Mouse (Mus musculus): Measurements from ENCODE around the gene Amot. TPM values are rescaled to one million over a fixed set of nuclear protein-coding genes. Genes with fewer than 3 reads are reported as not detected.

The Amot gene
- polyA plus RNA-seq, 1 experiment = 1.6 TPM

DNA sequence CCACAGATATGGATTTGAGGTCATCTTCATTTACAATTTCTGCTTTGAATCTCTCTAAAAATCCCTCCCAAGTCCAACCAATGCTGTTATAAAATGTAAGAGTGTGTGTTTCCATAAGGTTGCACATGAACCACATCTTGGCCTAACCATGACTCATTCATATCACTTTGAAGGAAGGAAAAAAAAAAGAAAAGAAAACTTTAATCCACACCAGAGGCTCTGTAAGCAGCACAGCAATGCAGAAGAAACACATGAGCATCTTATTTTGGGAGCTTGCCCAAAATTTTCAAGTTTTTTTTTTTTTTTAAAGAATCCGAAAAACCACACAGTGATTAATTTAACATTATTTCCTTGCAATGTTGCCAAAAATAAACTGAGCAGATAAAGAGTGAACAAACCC is 14.2 kb downstream of the Amot start:
- Histone ChIP-seq H3K27ac (ENCODE audit: control insufficient read depth, insufficient read depth, low read depth, low read length, poor library complexity) (no peak overlapping the region), H3K4me3 (replicated peaks; ENCODE audit: control insufficient read depth, low read depth, low read length) (no peak overlapping the region), H3K4me1 (ENCODE audit: control insufficient read depth, insufficient read depth, low read length) (no peaks in the 10 kb centered on the region)
- 76% methylated on average over 1 of the region's 1 CpGs for WGBS
- TF ChIP-seq POLR2A (IDR thresholded peaks at IDR 0.05; ENCODE audit: borderline replicate concordance, control insufficient read depth, low read depth, low read length) (no peak), CTCF (IDR thresholded peaks at IDR 0.05; ENCODE audit: control insufficient read depth, insufficient read depth, low read length) (no peak)

DNA sequence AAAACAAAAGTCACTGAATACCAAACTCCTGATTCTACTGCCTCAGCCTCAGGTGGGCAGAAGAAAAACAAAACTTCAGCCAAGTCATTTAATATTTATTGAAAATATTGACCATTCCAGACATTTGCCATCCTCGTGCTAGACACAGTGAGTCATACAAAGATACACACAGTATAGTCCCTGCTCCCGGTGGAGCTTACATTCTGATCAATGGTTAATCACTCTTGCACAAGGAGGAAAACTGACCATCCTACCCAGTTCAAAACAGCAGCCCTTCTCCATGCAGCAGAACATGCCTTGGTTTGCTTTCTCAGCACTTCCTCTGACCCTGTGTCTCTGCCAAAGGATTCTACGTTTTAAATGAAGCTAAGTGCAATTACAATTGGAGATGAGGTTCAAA is 14.6 kb downstream of the Amot start:
- 78% methylated on average over 3 of the region's 3 CpGs for WGBS

DNA sequence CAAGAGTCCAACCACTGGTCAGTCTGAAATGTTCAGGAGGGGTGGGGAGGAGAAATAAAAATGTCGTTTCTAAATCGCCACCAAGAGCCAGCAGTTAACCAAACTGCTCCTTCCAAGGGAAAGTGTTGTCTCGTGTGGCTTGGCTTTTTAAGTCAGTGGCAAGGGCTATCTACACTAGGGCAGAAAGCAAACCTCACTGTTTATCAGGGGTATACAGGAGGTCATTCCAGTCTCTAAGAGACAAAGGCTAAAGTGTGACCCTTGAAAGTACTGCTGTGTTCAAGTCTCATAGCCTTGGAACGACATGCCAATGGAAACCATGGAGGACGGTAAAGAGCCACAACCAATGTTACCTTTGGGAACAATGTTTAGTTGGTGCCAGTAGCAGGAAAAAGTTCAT is 15.0 kb downstream of the Amot start:
- Histone ChIP-seq H3K4me3 (replicated peaks; ENCODE audit: control insufficient read depth, low read depth, low read length) (no peak overlapping the region), H3K27ac (ENCODE audit: control insufficient read depth, insufficient read depth, low read depth, low read length, poor library complexity) (no peak overlapping the region), H3K4me1 (ENCODE audit: control insufficient read depth, insufficient read depth, low read length) (no peaks in the 10 kb centered on the region)
- TF ChIP-seq CTCF (IDR thresholded peaks at IDR 0.05; ENCODE audit: control insufficient read depth, insufficient read depth, low read length) = no peak
- TF ChIP-seq POLR2A (IDR thresholded peaks at IDR 0.05; ENCODE audit: borderline replicate concordance, control insufficient read depth, low read depth, low read length) = no peak
- WGBS = 82% methylated on average over 5 of the region's 5 CpGs

More for the DNA sequence above, 14.6 kb downstream of the Amot start:
- Histone ChIP-seq H3K4me3 (replicated peaks; ENCODE audit: control insufficient read depth, low read depth, low read length) (no peak overlapping the region), H3K4me1 (ENCODE audit: control insufficient read depth, insufficient read depth, low read length) (no peaks in the 10 kb centered on the region), H3K27ac (ENCODE audit: control insufficient read depth, insufficient read depth, low read depth, low read length, poor library complexity) (no peak overlapping the region)
- TF ChIP-seq POLR2A (IDR thresholded peaks at IDR 0.05; ENCODE audit: borderline replicate concordance, control insufficient read depth, low read depth, low read length) = no peak
- no peak for TF ChIP-seq CTCF (IDR thresholded peaks at IDR 0.05; ENCODE audit: control insufficient read depth, insufficient read depth, low read length)

DNA sequence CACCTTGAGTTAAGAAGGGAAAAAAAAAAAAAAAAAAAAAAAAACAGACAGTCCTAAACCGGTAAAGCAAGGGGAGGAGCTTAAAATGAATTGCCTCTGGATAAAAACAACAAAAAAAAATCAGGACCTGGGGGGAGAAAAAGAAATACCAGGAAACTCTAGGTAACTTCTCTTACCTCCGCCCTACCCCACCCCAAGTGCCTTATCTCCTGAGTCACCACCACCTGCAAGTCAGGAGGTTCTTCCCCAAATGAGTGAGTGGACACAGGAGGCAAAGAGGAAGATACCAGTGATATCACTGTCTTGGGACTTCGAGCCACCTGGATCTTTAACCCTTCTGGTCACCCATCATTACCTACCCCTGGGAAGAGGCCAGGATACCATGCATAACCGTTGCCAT is 19.5 kb downstream of the Amot start:
- Histone ChIP-seq H3K27ac (ENCODE audit: control insufficient read depth, insufficient read depth, low read depth, low read length, poor library complexity) (no peak overlapping the region), H3K4me3 (replicated peaks; ENCODE audit: control insufficient read depth, low read depth, low read length) (no peak overlapping the region), H3K4me1 (ENCODE audit: control insufficient read depth, insufficient read depth, low read length) (no peaks in the 10 kb centered on the region)
- TF ChIP-seq POLR2A (IDR thresholded peaks at IDR 0.05; ENCODE audit: borderline replicate concordance, control insufficient read depth, low read depth, low read length) (no peak), CTCF (IDR thresholded peaks at IDR 0.05; ENCODE audit: control insufficient read depth, insufficient read depth, low read length) (no peak)
- WGBS = 56% methylated on average over 4 of the region's 4 CpGs

DNA sequence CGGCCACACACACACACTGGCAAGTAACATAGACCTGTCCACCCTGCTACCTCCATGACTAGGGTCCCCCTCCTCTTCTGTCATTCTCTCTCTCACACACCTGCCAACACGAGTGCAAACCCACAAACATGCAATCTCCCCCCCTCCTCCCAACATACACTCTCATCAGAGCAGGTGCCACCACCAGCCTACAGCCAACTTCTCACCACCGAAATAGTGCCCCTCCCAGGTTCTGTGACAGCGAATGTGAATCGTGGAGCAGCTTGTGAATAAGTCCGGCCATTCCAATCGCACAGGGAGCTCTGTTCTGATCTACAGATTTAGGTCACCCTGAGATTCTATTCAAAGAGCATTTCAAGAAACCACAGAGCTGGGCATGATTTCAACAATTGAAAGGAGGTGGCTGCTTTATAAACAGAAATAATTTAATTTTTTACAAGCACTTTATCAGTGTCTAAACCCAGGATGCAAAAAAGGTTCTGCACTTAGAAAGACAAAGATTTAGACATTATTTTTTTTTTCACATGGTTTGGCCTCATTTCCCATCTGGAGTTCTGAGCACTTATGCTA is 21.4 kb downstream of the Amot start:
- 77% methylated on average over 7 of the region's 7 CpGs for WGBS
- Histone ChIP-seq H3K4me1 (ENCODE audit: control insufficient read depth, insufficient read depth, low read length) (no peaks in the 10 kb centered on the region), H3K27ac (ENCODE audit: control insufficient read depth, insufficient read depth, low read depth, low read length, poor library complexity) (no peak overlapping the region), H3K4me3 (replicated peaks; ENCODE audit: control insufficient read depth, low read depth, low read length) (no peak overlapping the region)
- TF ChIP-seq POLR2A (IDR thresholded peaks at IDR 0.05; ENCODE audit: borderline replicate concordance, control insufficient read depth, low read depth, low read length) (no peak), CTCF (IDR thresholded peaks at IDR 0.05; ENCODE audit: control insufficient read depth, insufficient read depth, low read length) (no peak)

DNA sequence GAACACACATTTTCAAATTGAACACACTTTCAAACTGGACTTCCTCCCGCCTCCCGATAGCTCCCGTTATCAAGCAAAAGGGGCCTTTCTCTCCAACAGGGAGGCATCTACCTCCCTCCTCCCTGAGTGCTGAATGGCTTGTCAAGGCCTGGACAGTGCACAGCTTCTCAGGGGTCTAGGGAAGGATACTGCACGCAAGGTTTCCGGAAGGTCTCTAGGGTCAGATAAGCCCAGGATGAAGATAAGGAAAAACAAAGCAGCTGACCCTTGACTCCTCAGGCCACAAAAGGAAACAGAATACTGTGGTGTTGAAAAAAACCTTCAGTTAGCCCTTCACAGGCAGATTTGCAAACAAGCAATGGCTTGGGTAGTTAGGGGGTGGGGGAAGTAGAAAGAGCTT is 22.6 kb downstream of the Amot start:
- H3K4me1 ChIP-seq (ENCODE audit: control insufficient read depth, insufficient read depth, low read length) = no peaks in the 10 kb centered on the region
- H3K4me3 ChIP-seq (replicated peaks; ENCODE audit: control insufficient read depth, low read depth, low read length) = no peak overlapping the region
- TF ChIP-seq POLR2A (IDR thresholded peaks at IDR 0.05; ENCODE audit: borderline replicate concordance, control insufficient read depth, low read depth, low read length) (no peak), CTCF (IDR thresholded peaks at IDR 0.05; ENCODE audit: control insufficient read depth, insufficient read depth, low read length) (no peak)
- 80% methylated on average over 5 of the region's 5 CpGs for WGBS
- H3K27ac ChIP-seq (ENCODE audit: control insufficient read depth, insufficient read depth, low read depth, low read length, poor library complexity) = no peak overlapping the region

DNA sequence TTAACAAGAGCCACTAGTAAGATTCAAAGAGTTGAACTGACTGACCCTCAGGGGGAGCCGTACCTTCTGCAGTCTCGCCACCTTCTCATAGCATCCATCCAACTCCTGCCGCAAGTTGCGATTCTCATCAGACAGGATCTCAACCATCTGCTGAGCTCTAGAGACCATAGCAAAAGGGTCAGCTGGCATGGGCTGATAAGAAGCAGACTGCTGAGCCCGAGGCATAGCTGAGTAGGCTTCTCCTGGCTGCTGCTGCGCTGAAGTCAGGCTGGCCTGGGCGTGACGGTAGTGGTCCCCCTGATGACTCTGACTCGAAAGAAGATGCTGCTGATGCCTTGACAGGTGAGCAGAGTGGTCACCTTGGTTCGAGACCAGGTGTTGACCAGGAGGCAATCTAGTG is 25.0 kb downstream of the Amot start:
- Histone ChIP-seq H3K27ac (ENCODE audit: control insufficient read depth, insufficient read depth, low read depth, low read length, poor library complexity) (no peak overlapping the region), H3K4me3 (replicated peaks; ENCODE audit: control insufficient read depth, low read depth, low read length) (no peak overlapping the region), H3K4me1 (ENCODE audit: control insufficient read depth, insufficient read depth, low read length) (no peaks in the 10 kb centered on the region)
- 81% methylated on average over 10 of the region's 10 CpGs for WGBS
- no peak for TF ChIP-seq CTCF (IDR thresholded peaks at IDR 0.05; ENCODE audit: control insufficient read depth, insufficient read depth, low read length)
- TF ChIP-seq POLR2A (IDR thresholded peaks at IDR 0.05; ENCODE audit: borderline replicate concordance, control insufficient read depth, low read depth, low read length) = no peak

DNA sequence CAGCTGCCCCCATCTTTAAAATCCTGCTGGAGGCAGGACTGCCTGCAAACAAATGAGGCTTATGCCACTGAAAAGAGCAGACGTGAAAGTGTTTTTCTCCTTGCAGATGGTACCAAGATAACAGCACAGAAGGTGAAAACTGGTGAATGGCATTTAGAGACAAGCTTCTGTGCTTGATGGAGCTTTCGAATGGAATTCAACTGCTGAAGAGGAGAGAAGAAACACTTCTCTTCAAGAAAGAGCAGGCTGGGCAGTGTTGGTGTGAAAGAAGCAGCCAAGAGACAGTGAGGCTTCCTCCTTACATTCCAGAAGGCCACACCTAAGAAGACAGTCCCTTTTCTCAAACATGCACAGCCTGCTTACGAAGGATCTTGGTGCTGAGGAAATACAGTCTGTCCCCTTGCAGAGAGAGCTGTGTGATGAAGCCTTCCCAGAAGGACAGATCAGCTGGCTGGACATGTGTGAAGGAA is 27.2 kb downstream of the Amot start:
- H3K4me1 ChIP-seq (ENCODE audit: control insufficient read depth, insufficient read depth, low read length) = no peaks in the 10 kb centered on the region
- 81% methylated on average over 3 of the region's 3 CpGs for WGBS
- no peak overlapping the region for H3K4me3 ChIP-seq (replicated peaks; ENCODE audit: control insufficient read depth, low read depth, low read length)
- TF ChIP-seq CTCF (IDR thresholded peaks at IDR 0.05; ENCODE audit: control insufficient read depth, insufficient read depth, low read length) (no peak), POLR2A (IDR thresholded peaks at IDR 0.05; ENCODE audit: borderline replicate concordance, control insufficient read depth, low read depth, low read length) (no peak)
- no peak overlapping the region for H3K27ac ChIP-seq (ENCODE audit: control insufficient read depth, insufficient read depth, low read depth, low read length, poor library complexity)
